Mouse (Mus musculus) CH12.LX (cell line): ENCODE measurements around the gene Psmb1. TPM values are rescaled to one million over a fixed set of nuclear protein-coding genes. Genes with fewer than 3 reads are reported as not detected.
A peak's percentile ranks its signal among the peaks of the same experiment; 100 is the strongest.

Source experiments
- DNase-seq: peaks from one replicate; pipeline ENCODE4 v3.0.0-alpha.2; 2013; ENCODE audit errors: extremely low read depth
- H3K27ac ChIP-seq: 2 replicates; pipeline ENCODE4 v1.5.1; 2012; ENCODE audit warnings: low read depth, mild to moderate bottlenecking, control low read depth, moderate library complexity; ENCODE audit not compliant: insufficient read depth
- H3K27me3 ChIP-seq: replicated peaks from 2 replicates; pipeline ENCODE3; 2012; ENCODE audit warnings: inconsistent platforms
- H3K36me3 ChIP-seq, 2 experiments: replicated peaks in 1 of 2; 2 replicates each; pipeline versions ENCODE3 to v1.6.1; 2012; ENCODE audit warnings: inconsistent platforms in 1 of 2, low read length in 1 of 2, mild to moderate bottlenecking in 1 of 2, mixed read lengths in 1 of 2, moderate library complexity in 1 of 2; ENCODE audit not compliant: control insufficient read depth in 1 of 2, insufficient read depth in 1 of 2
- H3K4me1 ChIP-seq, 2 experiments: 2 replicates each; pipeline ENCODE4 v1.6.1; 2012; ENCODE audit warnings: inconsistent platforms in 1 of 2, moderate library complexity in 1 of 2; ENCODE audit not compliant: insufficient read depth in 2 of 2, control insufficient read depth in 1 of 2
- H3K4me2 ChIP-seq: 2 replicates; pipeline ENCODE4 v1.6.1; 2012; ENCODE audit warnings: low read depth, mild to moderate bottlenecking, control low read depth; ENCODE audit not compliant: poor library complexity, insufficient read depth, severe bottlenecking
- H3K4me3 ChIP-seq, 3 experiments: fragments of 150-350 bp in 1 of 3; sonication (generic) in 1 of 3; replicated peaks in 1 of 3; 2 replicates each; pipeline versions ENCODE3 to v1.5.1; 2011 to 2012; ENCODE audit warnings: low read depth in 2 of 3, low read length in 2 of 3, mild to moderate bottlenecking in 2 of 3, moderate library complexity in 2 of 3, control low read depth in 1 of 3, improper control_type of control experiment in 1 of 3, inconsistent platforms in 1 of 3, mixed read lengths in 1 of 3; ENCODE audit not compliant: poor library complexity in 1 of 3
- H3K79me2 ChIP-seq: replicated peaks from 2 replicates; pipeline ENCODE4 v1.6.1; 2012; ENCODE audit warnings: mild to moderate bottlenecking, moderate library complexity; ENCODE audit not compliant: control insufficient read depth, poor library complexity, insufficient read depth, severe bottlenecking; ENCODE audit errors: extremely low read depth
- H3K9ac ChIP-seq: 2 replicates; pipeline ENCODE4 v1.6.1; 2012; ENCODE audit warnings: low read depth, mild to moderate bottlenecking, control low read depth, moderate library complexity; ENCODE audit not compliant: insufficient read depth
- H3K9me3 ChIP-seq: replicated peaks from 2 replicates; pipeline ENCODE3; 2012; ENCODE audit warnings: low read length, inconsistent platforms, mixed read lengths
- BHLHE40 ChIP-seq: IDR thresholded peaks from 2 replicates; pipeline ENCODE4 v1.6.1; 2011; ENCODE audit warnings: mild to moderate bottlenecking, low read depth, low read length, improper control_type of control experiment
- CHD2 ChIP-seq: IDR thresholded peaks from 2 replicates; pipeline ENCODE4 v1.6.1; 2011; ENCODE audit warnings: low read length, improper control_type of control experiment
- CTCF ChIP-seq, 2 experiments: IDR thresholded peaks in 1 of 2; conservative IDR thresholded peaks in 1 of 2; 2 replicates each; pipeline ENCODE4 v1.5.1; 2011 to 2012; ENCODE audit warnings: low read depth in 2 of 2, low read length in 2 of 2, improper control_type of control experiment in 1 of 2, inconsistent platforms in 1 of 2, mild to moderate bottlenecking in 1 of 2, moderate library complexity in 1 of 2
- ELF1 ChIP-seq: IDR thresholded peaks from 2 replicates; pipeline ENCODE4 v1.6.1; 2014; ENCODE audit warnings: low read depth, mild to moderate bottlenecking, inconsistent platforms, low read length, improper control_type of control experiment
- ETS1 ChIP-seq: conservative IDR thresholded peaks from 2 replicates; pipeline ENCODE4 v1.6.1; 2012; ENCODE audit warnings: low read depth, mild to moderate bottlenecking, inconsistent platforms, low read length, improper control_type of control experiment, moderate library complexity
- IRF4 ChIP-seq: IDR thresholded peaks from 2 replicates; pipeline ENCODE4 v1.6.1; 2014; ENCODE audit warnings: low read depth, mild to moderate bottlenecking, inconsistent platforms, low read length, improper control_type of control experiment
- JUND ChIP-seq: conservative IDR thresholded peaks from 2 replicates; pipeline ENCODE4 v1.6.1; 2011; ENCODE audit warnings: low read depth, low read length, improper control_type of control experiment
- KAT2A ChIP-seq: IDR thresholded peaks from 2 replicates; pipeline ENCODE4 v1.6.1; 2012; ENCODE audit warnings: low read length, improper control_type of control experiment, inconsistent platforms; ENCODE audit not compliant: insufficient replicate concordance
- MAX ChIP-seq: IDR thresholded peaks from 2 replicates; pipeline ENCODE4 v1.6.1; 2011; ENCODE audit warnings: low read length, improper control_type of control experiment
- MXI1 ChIP-seq: IDR thresholded peaks from 2 replicates; pipeline ENCODE4 v1.6.1; 2011; ENCODE audit warnings: mild to moderate bottlenecking, low read depth, low read length, improper control_type of control experiment
- NRF1 ChIP-seq: IDR thresholded peaks from 2 replicates; pipeline ENCODE4 v1.6.1; 2014; ENCODE audit warnings: low read depth, mild to moderate bottlenecking, inconsistent platforms, low read length, improper control_type of control experiment, moderate library complexity
- RAD21 ChIP-seq: IDR thresholded peaks from 2 replicates; pipeline ENCODE4 v1.6.1; 2011; ENCODE audit warnings: low read depth, mild to moderate bottlenecking, low read length, improper control_type of control experiment, moderate library complexity
- RCOR1 ChIP-seq: conservative IDR thresholded peaks from 2 replicates; pipeline ENCODE4 v1.6.1; 2012; ENCODE audit warnings: low read depth, mild to moderate bottlenecking, inconsistent platforms, low read length, improper control_type of control experiment
- SIN3A ChIP-seq: IDR thresholded peaks from 2 replicates; pipeline ENCODE4 v1.6.1; 2012; ENCODE audit warnings: low read length, improper control_type of control experiment, inconsistent platforms
- SMC3 ChIP-seq: IDR thresholded peaks from 2 replicates; pipeline ENCODE4 v1.6.1; 2011; ENCODE audit warnings: low read depth, low read length, improper control_type of control experiment
- USF2 ChIP-seq: conservative IDR thresholded peaks from 2 replicates; pipeline ENCODE4 v1.6.1; 2011; ENCODE audit warnings: low read depth, low read length, improper control_type of control experiment
- dilution Hi-C: fragments of 300-500 bp; cut with MboI; formaldehyde crosslinking; loops from 2 replicates; pipeline ENCODE4 v1.14.3; 2020; ENCODE audit warnings: low sequenced_read_pairs; ENCODE audit not compliant: extremely low pct_unique_long_range_greater_than_20kb, extremely low pct_ligation_motif_present
- in situ Hi-C: fragments of 300-500 bp; cut with MboI; formaldehyde crosslinking; loops from 3 replicates; pipeline ENCODE4 v1.14.3; 2019; ENCODE audit warnings: low sequenced_read_pairs, low pct_ligation_motif_present, low pct_unique_long_range_greater_than_20kb, mixed read lengths
- polyA plus RNA-seq: library from polyadenylated mRNA; unstranded; fragments of >175 nt; gene quantifications from 2 replicates; pipeline ENCODE4 v1.2.1, GENCODE M21; 2012; ENCODE audit warnings: low read depth; ENCODE audit not compliant: insufficient read length
- total RNA-seq, 2 experiments: library from RNA; depleted of rRNA; stranded (reverse); fragments of 300-350 nt in 1 of 2; fragments of >200 nt in 1 of 2; gene quantifications; 2 replicates each; pipeline ENCODE4 v1.2.3; 2012 to 2014

Gene Psmb1
- total and polyA plus RNA-seq, 3 experiments, result 186 to 416 (median 212) TPM

DNA sequence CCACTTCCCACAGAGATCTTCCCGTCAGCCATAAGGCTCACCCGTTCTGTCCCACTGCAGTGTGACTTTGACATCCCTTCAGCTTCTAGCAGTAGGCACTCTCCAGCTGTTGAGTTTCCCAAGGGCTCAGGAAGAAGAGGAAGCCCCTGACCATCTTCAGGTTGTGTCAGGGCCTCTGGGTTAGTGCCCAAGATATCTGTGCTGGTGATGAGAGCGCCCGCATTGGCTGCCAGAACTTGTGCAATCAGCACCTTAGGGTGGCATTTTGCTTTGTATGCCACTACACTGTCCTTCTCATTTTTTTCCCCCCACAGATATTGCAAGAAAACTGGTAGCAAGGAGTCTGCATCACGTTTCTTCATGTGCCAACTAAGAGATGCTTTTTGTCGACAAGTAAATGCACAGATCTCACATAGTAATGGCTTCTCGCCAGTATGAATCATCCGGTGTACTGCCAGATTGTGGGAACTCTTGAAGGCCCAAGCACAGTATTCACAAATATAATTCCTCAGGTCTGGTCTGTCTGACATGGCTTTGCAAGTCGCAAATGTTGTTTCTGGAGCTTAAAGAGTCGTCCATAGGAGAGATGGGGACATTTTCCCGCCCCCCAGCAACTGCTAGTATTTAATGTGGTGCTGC, 35.7 kb upstream of the Psmb1 start:
- no peak for TF ChIP-seq KAT2A
- TF ChIP-seq NRF1, result no peak
- TF ChIP-seq BHLHE40, result no peak
- no peak for TF ChIP-seq SIN3A
- TF ChIP-seq USF2, result no peak
- TF ChIP-seq MXI1, result no peak
- TF ChIP-seq MAX, result no peak
- TF ChIP-seq CHD2, result no peak
- TF ChIP-seq ELF1, result no peak
- TF ChIP-seq RCOR1, result no peak
- TF ChIP-seq IRF4, result no peak
- Histone ChIP-seq H3K4me2 (0 out of 2 replicates have a peak overlapping the region, but pooled peaks have one; percentile 31), H3K9ac (no peak overlapping the region), H3K4me3 (peak overlapping the region in 2 of 3 experiments; percentile 14 to 17), H3K27me3 (no peaks in the 10 kb centered on the region), H3K9me3 (peaks cover 3% of the 10 kb centered on the region), H3K4me1 (peaks cover 0 to 21% of the 10 kb centered on the region in 2 experiments; a peak in 3 of 4 replicates), H3K27ac (no peak overlapping the region), H3K79me2 (no peaks in the 10 kb centered on the region), H3K36me3 (no peaks in the 10 kb centered on the region)
- DNase-seq, result no peak
- dilution Hi-C loops, result no loop called here
- in situ Hi-C loops, result loop anchor here (25.0 kb wide), 1 partner anchor 177 kb away; the partner anchor contains the start of gene Chd1

DNA sequence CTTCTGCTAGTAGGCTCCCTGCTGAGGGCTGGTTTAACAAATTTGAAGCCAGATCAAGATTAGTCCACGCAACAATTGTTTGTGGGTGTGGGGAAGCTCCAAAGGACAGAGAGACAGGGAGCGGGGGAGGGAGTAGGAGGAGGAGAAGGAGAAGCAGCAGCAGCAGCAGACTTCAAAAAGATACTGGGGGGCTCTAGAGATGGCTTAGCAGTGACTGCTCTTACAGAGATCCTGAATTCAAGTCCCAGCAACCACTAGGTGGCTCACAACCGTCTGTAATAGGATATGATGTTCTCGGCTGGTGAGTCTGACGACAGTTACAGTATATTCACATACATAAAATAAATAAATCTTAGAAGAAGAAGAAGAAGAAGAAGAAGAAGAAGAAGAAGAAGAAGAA, 30.6 kb upstream of the Psmb1 start:
- DNase-seq, result peak; percentile 59
- Histone ChIP-seq H3K79me2 (peaks cover 16% of the 10 kb centered on the region), H3K27me3 (no peaks in the 10 kb centered on the region), H3K27ac (no peak overlapping the region), H3K9ac (no peak overlapping the region), H3K36me3 (peaks cover 3 to 10% of the 10 kb centered on the region in 2 experiments), H3K4me1 (peaks cover 4 to 30% of the 10 kb centered on the region in 2 experiments; a peak in 3 of 4 replicates), H3K4me3 (no peak overlapping the region), H3K9me3 (peaks cover 3% of the 10 kb centered on the region), H3K4me2 (no peak overlapping the region)
- in situ Hi-C loops (loop anchor here (25.0 kb wide), 1 partner anchor 182 kb away; the partner anchor contains the start of gene Chd1), dilution Hi-C loops (no loop called here)
- TF ChIP-seq CTCF (conservative IDR thresholded peaks at IDR 0.05 in 1 of 2, IDR thresholded peaks at IDR 0.05 in 1 of 2; ENCODE audit: low read depth in 2 of 2, low read length in 2 of 2) (peak in 1 of 2 experiments; percentile 78; a peak in 2 of 4 replicates), RAD21 (peak; percentile 58), ETS1 (no peak), JUND (no peak), SMC3 (peak; percentile 77)
